Mouse (Mus musculus) limb, embryonic 13.5 days (tissue): ENCODE data around the gene Mmp11. TPM values are rescaled to one million over a fixed set of nuclear protein-coding genes. Genes with fewer than 3 reads are reported as not detected.

Experiments used
- polyA plus RNA-seq: library from polyadenylated mRNA; unstranded; fragments of >200 nt; fragmentation: Nextera tagmentation; extraction: Ambion mirVana; gene quantifications from 2 replicates; pipeline ENCODE4 v1.2.1, GENCODE M21; 2015

The Mmp11 gene
- polyA plus RNA-seq, 1 experiment from 2014 or later: 194 TPM

Other genes with a start within 250 kb of the Mmp11 start
- 30.9 and 32.5 TPM in 2 replicates for gene Cabin1, start 172.2 kb downstream of the Mmp11 start, polyA plus RNA-seq
- gene Ddt, start 163.1 kb downstream of the Mmp11 start, polyA plus RNA-seq: 92.4 and 95.9 TPM in 2 replicates
- 0.86 TPM in 1 of 2 replicates, not detected in the other for gene Gm20441, start 155.5 kb downstream of the Mmp11 start, polyA plus RNA-seq
- 19.6 and 21.5 TPM in 2 replicates for gene Gstt3, start 155.1 kb downstream of the Mmp11 start, polyA plus RNA-seq
- gene Gstt1, start 137.9 kb downstream of the Mmp11 start, polyA plus RNA-seq: 14.9 and 16.3 TPM in 2 replicates
- not detected in 2 replicates for gene Gstt4, start 114.0 kb downstream of the Mmp11 start, polyA plus RNA-seq
- 12.7 and 13.8 TPM in 2 replicates for gene Gstt2, start 99.1 kb downstream of the Mmp11 start, polyA plus RNA-seq
- gene Mif, start 76.3 kb downstream of the Mmp11 start, polyA plus RNA-seq: 1,677 and 1,740 TPM in 2 replicates
- gene Derl3, start 43.1 kb downstream of the Mmp11 start, polyA plus RNA-seq: 3.4 and 3.7 TPM in 2 replicates
- gene Smarcb1, start 14.9 kb downstream of the Mmp11 start, polyA plus RNA-seq: 247 and 248 TPM in 2 replicates
- gene Chchd10, start 3.4 kb downstream of the Mmp11 start, polyA plus RNA-seq: 9.8 and 11.5 TPM in 2 replicates
- 0.15 TPM in 1 of 2 replicates, not detected in the other for gene Gm867, start 4.2 kb upstream of the Mmp11 start, polyA plus RNA-seq
- gene Vpreb3, start 6.6 kb upstream of the Mmp11 start, polyA plus RNA-seq: 0.33 and 0.66 TPM in 2 replicates
- 0.11 TPM in 1 of 2 replicates, not detected in the other for gene Gm5134, start 18.0 kb upstream of the Mmp11 start, polyA plus RNA-seq
- 22.1 and 22.5 TPM in 2 replicates for gene Zfp280b, start 96.2 kb upstream of the Mmp11 start, polyA plus RNA-seq
- not detected in 2 replicates for gene Slc5a4b, start 174.5 kb upstream of the Mmp11 start, polyA plus RNA-seq
- gene Slc5a4a, start 211.0 kb upstream of the Mmp11 start, polyA plus RNA-seq: not detected in 2 replicates